Comparison of ENCODE assay signal across 8 mouse cellular contexts in genomic region chr19:46961047-46961651, GRCm38 (mm10). TPM values are rescaled to one million over a fixed set of nuclear protein-coding genes. Genes with fewer than 3 reads are reported as not detected.
DNase-seq lines count a peak whose midpoint lies in the region; ATAC-seq lines count a peak whose summit lies in the region.

No protein-coding gene starts in this region.

- H3K27me3 ChIP-seq in embryonic facial prominence, embryonic 14.5 days (replicated peaks; ENCODE audit: control insufficient read depth, insufficient read depth, low read length): no peaks in the 10 kb centered on the region
- no peaks in the 10 kb centered on the region for H3K27me3 ChIP-seq in limb, embryonic 13.5 days
- no peaks in the 10 kb centered on the region for H3K27me3 ChIP-seq in splenic B cell, adult 2 months (ENCODE audit: control insufficient read depth, insufficient read depth, low read length, poor library complexity, severe bottlenecking)

- peak overlapping the region; percentile 91 for H3K9ac ChIP-seq in embryonic facial prominence, embryonic 14.5 days (ENCODE audit: low read depth, low read length)
- peak overlapping the region; percentile 94 for H3K9ac ChIP-seq in limb, embryonic 13.5 days

- H3K36me3 ChIP-seq in embryonic facial prominence, embryonic 14.5 days (ENCODE audit: control insufficient read depth, insufficient read depth, low read length): no peaks in the 10 kb centered on the region
- H3K36me3 ChIP-seq in limb, embryonic 13.5 days: no peaks in the 10 kb centered on the region
- H3K36me3 ChIP-seq in splenic B cell, adult 2 months (ENCODE audit: control insufficient read depth, insufficient read depth, low read length, poor library complexity, severe bottlenecking): no peaks in the 10 kb centered on the region

- 6% methylated on average over 22 of the region's 22 CpGs for WGBS in embryonic facial prominence, embryonic 14.5 days
- 6% methylated on average over 22 of the region's 22 CpGs for WGBS in limb, embryonic 13.5 days

- DNase-seq in retina, embryonic 14.5 days (ENCODE audit: low spot score): peak; percentile 31
- no peak for DNase-seq in retina, postnatal 1 day
- DNase-seq in embryonic facial prominence, embryonic 14.5 days (ENCODE audit: low spot score): no peak
- peak; percentile 52 for DNase-seq in splenic B cell, adult 2 months (ENCODE audit: low read depth, low spot score)
- DNase-seq in frontal cortex, postnatal 25 days (ENCODE audit: low spot score in 2 of 2): no peak
- no peak for DNase-seq in layer of hippocampus, adult 8-10 months (ENCODE audit: low spot score in 2 of 2)
- DNase-seq in frontal cortex, postnatal 10 days (ENCODE audit: low spot score in 2 of 2): no peak

- no peaks in the 10 kb centered on the region for H3K9me3 ChIP-seq in embryonic facial prominence, embryonic 14.5 days (ENCODE audit: control insufficient read depth, low read length)
- no peaks in the 10 kb centered on the region for H3K9me3 ChIP-seq in limb, embryonic 13.5 days

- H3K4me3 ChIP-seq in embryonic facial prominence, embryonic 14.5 days (ENCODE audit: low read depth, low read length): peak overlapping the region; percentile 64
- H3K4me3 ChIP-seq in limb, embryonic 13.5 days: peak overlapping the region; percentile 76

- peak overlapping the region; percentile 60 for H3K4me2 ChIP-seq in embryonic facial prominence, embryonic 14.5 days (ENCODE audit: low read depth, low read length)
- H3K4me2 ChIP-seq in limb, embryonic 13.5 days (replicated peaks): peak overlapping the region; percentile 65

- H3K4me1 ChIP-seq in embryonic facial prominence, embryonic 14.5 days (ENCODE audit: control insufficient read depth, insufficient read depth, low read length): peaks cover 35% of the 10 kb centered on the region
- peaks cover 39% of the 10 kb centered on the region for H3K4me1 ChIP-seq in limb, embryonic 13.5 days

- H3K27ac ChIP-seq in embryonic facial prominence, embryonic 14.5 days (replicated peaks; ENCODE audit: low read depth, low read length): peak overlapping the region; percentile 99
- peak overlapping the region; percentile 98 for H3K27ac ChIP-seq in limb, embryonic 13.5 days

- ATAC-seq in embryonic facial prominence, embryonic 14.5 days (ENCODE audit: low read depth): no peak
- ATAC-seq in limb, embryonic 13.5 days (ENCODE audit: low FRiP score, low read depth): no peak

RNA-seq across cellular contexts. Expression of gene Ina, which starts 53.3 kb away (rescaled TPM):
- polyA plus RNA-seq in embryonic facial prominence, embryonic 14.5 days (2014; fragmentation: Nextera tagmentation; extraction: Ambion mirVana): 17.6 and 17.9 TPM in 2 replicates
- polyA plus RNA-seq in limb, embryonic 13.5 days (2015; fragmentation: Nextera tagmentation; extraction: Ambion mirVana): 0.98 and 2.2 TPM in 2 replicates
- total RNA-seq in layer of hippocampus, adult 8-10 months (2022): 100 to 1,000 TPM; 144 to 177 (median 163) TPM

RNA-seq across cellular contexts. Expression of gene Nt5c2, which starts 53.8 kb away (rescaled TPM):
- polyA plus RNA-seq in embryonic facial prominence, embryonic 14.5 days (2014; fragmentation: Nextera tagmentation; extraction: Ambion mirVana): 65.6 and 66.3 TPM in 2 replicates
- polyA plus RNA-seq in limb, embryonic 13.5 days (2015; fragmentation: Nextera tagmentation; extraction: Ambion mirVana): 86.8 and 95.2 TPM in 2 replicates
- 100 to 1,000 TPM in 1 of 4 experiments, 10 to 100 TPM in 3; 72.5 to 101 (median 83.1) TPM for total RNA-seq in layer of hippocampus, adult 8-10 months (2022)

Comparison
In these comparisons a context has a peak if more than half of its experiments do, and no peak if none do; other contexts are left out.
1. DNase-seq: peak in retina, embryonic 14.5 days (single experiment) and splenic B cell, adult 2 months (single experiment); none in retina, postnatal 1 day (single experiment), embryonic facial prominence, embryonic 14.5 days (single experiment), frontal cortex, postnatal 25 days (0 of 2), layer of hippocampus, adult 8-10 months (0 of 2) and frontal cortex, postnatal 10 days (0 of 2).